Mouse (Mus musculus) liver, embryonic 13.5 days (tissue): Measurements from ENCODE around the gene Gnai1. TPM values are rescaled to one million over a fixed set of nuclear protein-coding genes. Genes with fewer than 3 reads are reported as not detected.
"Not testable (repeated sequence)": the region's sequence is repeated elsewhere in the genome, so short reads cannot be mapped to it uniquely, and the experiment has no call there.

Experiments used
- ATAC-seq: fragments of 200-750 bp; cut with Nextera tagmentation; 2 replicates; pipeline ENCODE4 v1.8.0; 2017; ENCODE audit warnings: low read depth, mild to moderate bottlenecking, moderate number of reproducible peaks, moderate library complexity
- DNase-seq: peaks from one replicate; pipeline ENCODE4 v3.0.0; 2022
- H3K27ac ChIP-seq: fragments of 300-500 bp; sonication (generic); 2 replicates; pipeline ENCODE4 v1.5.1; 2015; ENCODE audit warnings: moderate library complexity, mild to moderate bottlenecking, inconsistent platforms
- H3K27me3 ChIP-seq: fragments of 300-500 bp; sonication (generic); 2 replicates; pipeline ENCODE4 v1.6.1; 2015; ENCODE audit warnings: mild to moderate bottlenecking, inconsistent platforms
- H3K36me3 ChIP-seq: fragments of 300-500 bp; sonication (generic); 2 replicates; pipeline ENCODE4 v1.6.1; 2015; ENCODE audit warnings: mild to moderate bottlenecking, inconsistent platforms
- H3K4me1 ChIP-seq: fragments of 300-500 bp; sonication (generic); replicated peaks from 2 replicates; pipeline ENCODE4 v1.6.1; 2015; ENCODE audit warnings: inconsistent platforms
- H3K4me2 ChIP-seq: fragments of 300-500 bp; sonication (generic); 2 replicates; pipeline ENCODE4 v1.6.1; 2015; ENCODE audit warnings: inconsistent platforms, mild to moderate bottlenecking, moderate library complexity
- H3K4me3 ChIP-seq: fragments of 300-500 bp; sonication (generic); replicated peaks from 2 replicates; pipeline ENCODE4 v1.5.1; 2015; ENCODE audit warnings: mild to moderate bottlenecking, inconsistent platforms
- H3K9ac ChIP-seq: fragments of 300-500 bp; sonication (generic); 2 replicates; pipeline ENCODE4 v1.6.1; 2015; ENCODE audit warnings: mild to moderate bottlenecking, inconsistent platforms
- H3K9me3 ChIP-seq: fragments of 300-500 bp; sonication (generic); replicated peaks from 2 replicates; pipeline ENCODE4 v1.6.1; 2016; ENCODE audit warnings: inconsistent platforms
- WGBS: fragments of 180-500 bp; shearing (Covaris S2); methylation state at CpG from one replicate; pipeline ENCODE4 v1.1.7; 2015; ENCODE audit not compliant: insufficient replicate concordance; 5-methylcytosine and 5-hydroxymethylcytosine counted together
- polyA plus RNA-seq: library from polyadenylated mRNA; unstranded; fragments of >200 nt; fragmentation: Nextera tagmentation; extraction: Ambion mirVana; gene quantifications from 2 replicates; pipeline ENCODE4 v1.2.1, GENCODE M21; 2015

The Gnai1 gene
- polyA plus RNA-seq, 1 experiment from 2014 or later, result 2.4 TPM

GRCm38 (mm10) chr5:18341876-18342275 is 18.3 kb downstream of the Gnai1 start:
- not testable (repeated sequence) for H3K9me3 ChIP-seq, ATAC-seq, H3K27me3 ChIP-seq, H3K27ac ChIP-seq, H3K36me3 ChIP-seq, H3K4me1 ChIP-seq, H3K4me3 ChIP-seq, DNase-seq, H3K9ac ChIP-seq, H3K4me2 ChIP-seq
- 71% methylated on average over 1 of the region's 1 CpGs for WGBS

- Histone ChIP-seq H3K4me1 (no peaks in the 10 kb centered on the region), H3K9me3 (no peaks in the 10 kb centered on the region), H3K27me3 (no peaks in the 10 kb centered on the region), H3K4me3 (no peak overlapping the region), H3K9ac (no peak overlapping the region), H3K27ac (no peak overlapping the region), H3K36me3 (no peaks in the 10 kb centered on the region), H3K4me2 (no peak overlapping the region)
- no peak for ATAC-seq
- DNase-seq, result no peak
- 85% methylated on average over 5 of the region's 5 CpGs for WGBS
Measured at GRCm38 (mm10) chr5:18332256-18332655, 27.9 kb downstream of the Gnai1 start.

GRCm38 (mm10) chr5:18330726-18331125 is 29.4 kb downstream of the Gnai1 start:
- H3K27me3 ChIP-seq, result no peaks in the 10 kb centered on the region
- no peak overlapping the region for H3K9ac ChIP-seq
- H3K27ac ChIP-seq, result no peak overlapping the region
- no peak for DNase-seq
- ATAC-seq, result no peak
- WGBS, result 62% methylated on average over 8 of the region's 8 CpGs
- H3K4me3 ChIP-seq, result no peak overlapping the region
- H3K36me3 ChIP-seq, result no peaks in the 10 kb centered on the region
- no peaks in the 10 kb centered on the region for H3K4me1 ChIP-seq
- no peaks in the 10 kb centered on the region for H3K9me3 ChIP-seq
- no peak overlapping the region for H3K4me2 ChIP-seq

- Histone ChIP-seq H3K27me3 (no peaks in the 10 kb centered on the region), H3K4me3 (no peak overlapping the region), H3K27ac (no peak overlapping the region), H3K4me1 (no peaks in the 10 kb centered on the region), H3K9me3 (no peaks in the 10 kb centered on the region), H3K36me3 (no peaks in the 10 kb centered on the region), H3K4me2 (no peak overlapping the region), H3K9ac (no peak overlapping the region)
- 79% methylated on average over 6 of the region's 6 CpGs for WGBS
- DNase-seq (no peak), ATAC-seq (no peak)
Measured at GRCm38 (mm10) chr5:18326159-18326558, 34.0 kb downstream of the Gnai1 start.

- ATAC-seq (no peak), DNase-seq (no peak)
- no peaks in the 10 kb centered on the region for H3K4me1 ChIP-seq
- no peak overlapping the region for H3K9ac ChIP-seq
- H3K4me2 ChIP-seq, result no peak overlapping the region
- no peaks in the 10 kb centered on the region for H3K36me3 ChIP-seq
- no peak overlapping the region for H3K4me3 ChIP-seq
- H3K27ac ChIP-seq, result no peak overlapping the region
- no peaks in the 10 kb centered on the region for H3K27me3 ChIP-seq
- no peaks in the 10 kb centered on the region for H3K9me3 ChIP-seq
- WGBS, result 69% methylated on average over 9 of the region's 9 CpGs
Measured at GRCm38 (mm10) chr5:18323534-18323933, 36.6 kb downstream of the Gnai1 start.

- Histone ChIP-seq H3K36me3 (no peaks in the 10 kb centered on the region), H3K9me3 (no peaks in the 10 kb centered on the region), H3K27me3 (no peaks in the 10 kb centered on the region), H3K4me3 (no peak overlapping the region), H3K27ac (no peak overlapping the region), H3K4me1 (no peaks in the 10 kb centered on the region), H3K4me2 (no peak overlapping the region), H3K9ac (no peak overlapping the region)
- 56% methylated on average over 3 of the region's 3 CpGs for WGBS
- ATAC-seq, result no peak
- no peak for DNase-seq
Measured at GRCm38 (mm10) chr5:18321661-18322060, 38.5 kb downstream of the Gnai1 start.

- ATAC-seq (no peak), DNase-seq (no peak)
- Histone ChIP-seq H3K4me2 (no peak overlapping the region), H3K36me3 (no peaks in the 10 kb centered on the region), H3K4me3 (no peak overlapping the region), H3K9ac (no peak overlapping the region), H3K9me3 (no peaks in the 10 kb centered on the region), H3K4me1 (no peaks in the 10 kb centered on the region), H3K27me3 (no peaks in the 10 kb centered on the region), H3K27ac (no peak overlapping the region)
- 54% methylated on average over 4 of the region's 4 CpGs for WGBS
Measured at GRCm38 (mm10) chr5:18318846-18319245, 41.3 kb downstream of the Gnai1 start.

GRCm38 (mm10) chr5:18307229-18307804 is 52.8 kb downstream of the Gnai1 start:
- no peak overlapping the region for H3K9ac ChIP-seq
- no peaks in the 10 kb centered on the region for H3K36me3 ChIP-seq
- ATAC-seq (no peak), DNase-seq (no peak)
- no peak overlapping the region for H3K4me3 ChIP-seq
- H3K27me3 ChIP-seq, result no peaks in the 10 kb centered on the region
- H3K4me1 ChIP-seq, result no peaks in the 10 kb centered on the region
- no peak overlapping the region for H3K4me2 ChIP-seq
- H3K27ac ChIP-seq, result no peak overlapping the region
- no peaks in the 10 kb centered on the region for H3K9me3 ChIP-seq
- WGBS, result 11% methylated on average over 1 of the region's 1 CpGs

GRCm38 (mm10) chr5:18296584-18296983 is 63.6 kb downstream of the Gnai1 start:
- H3K4me2 ChIP-seq, result no peak overlapping the region
- no peak overlapping the region for H3K9ac ChIP-seq
- H3K4me1 ChIP-seq, result no peaks in the 10 kb centered on the region
- H3K27ac ChIP-seq, result no peak overlapping the region
- H3K4me3 ChIP-seq, result no peak overlapping the region
- whole genome bisulfite sequencing, result 40% methylated on average over 2 of the region's 2 CpGs
- H3K9me3 ChIP-seq, result no peaks in the 10 kb centered on the region
- no peak for DNase-seq
- ATAC-seq, result no peak
- no peaks in the 10 kb centered on the region for H3K36me3 ChIP-seq
- no peaks in the 10 kb centered on the region for H3K27me3 ChIP-seq

GRCm38 (mm10) chr5:18292744-18293143 is 67.4 kb downstream of the Gnai1 start:
- Histone ChIP-seq H3K36me3 (no peaks in the 10 kb centered on the region), H3K27ac (no peak overlapping the region), H3K27me3 (no peaks in the 10 kb centered on the region), H3K9me3 (no peaks in the 10 kb centered on the region), H3K4me1 (no peaks in the 10 kb centered on the region), H3K4me3 (no peak overlapping the region), H3K4me2 (no peak overlapping the region), H3K9ac (no peak overlapping the region)
- ATAC-seq, result no peak
- DNase-seq, result no peak
- WGBS, result 74% methylated on average over 5 of the region's 5 CpGs

- no peaks in the 10 kb centered on the region for H3K9me3 ChIP-seq
- H3K9ac ChIP-seq, result no peak overlapping the region
- H3K4me3 ChIP-seq, result no peak overlapping the region
- no peaks in the 10 kb centered on the region for H3K36me3 ChIP-seq
- no peaks in the 10 kb centered on the region for H3K27me3 ChIP-seq
- H3K27ac ChIP-seq, result no peak overlapping the region
- 64% methylated on average over 4 of the region's 4 CpGs for WGBS
- no peaks in the 10 kb centered on the region for H3K4me1 ChIP-seq
- no peak overlapping the region for H3K4me2 ChIP-seq
- ATAC-seq (no peak), DNase-seq (no peak)
Measured at GRCm38 (mm10) chr5:18289530-18289929, 70.6 kb downstream of the Gnai1 start.

GRCm38 (mm10) chr5:18288694-18289093 is 71.5 kb downstream of the Gnai1 start:
- ATAC-seq (no peak), DNase-seq (no peak)
- Histone ChIP-seq H3K4me1 (no peaks in the 10 kb centered on the region), H3K4me2 (no peak overlapping the region), H3K36me3 (no peaks in the 10 kb centered on the region), H3K9ac (no peak overlapping the region), H3K27ac (no peak overlapping the region), H3K4me3 (no peak overlapping the region), H3K27me3 (no peaks in the 10 kb centered on the region), H3K9me3 (no peaks in the 10 kb centered on the region)
- WGBS, result 86% methylated on average over 7 of the region's 7 CpGs
